Mouse (Mus musculus) retina, postnatal 7 days (tissue): ENCODE results near the gene Fbxl4.

ENCODE experiments used
- DNase-seq: peaks from one replicate; pipeline ENCODE4 v3.0.0-alpha.2; 2012; ENCODE audit warnings: low read depth, low spot score

Gene Fbxl4

DNA sequence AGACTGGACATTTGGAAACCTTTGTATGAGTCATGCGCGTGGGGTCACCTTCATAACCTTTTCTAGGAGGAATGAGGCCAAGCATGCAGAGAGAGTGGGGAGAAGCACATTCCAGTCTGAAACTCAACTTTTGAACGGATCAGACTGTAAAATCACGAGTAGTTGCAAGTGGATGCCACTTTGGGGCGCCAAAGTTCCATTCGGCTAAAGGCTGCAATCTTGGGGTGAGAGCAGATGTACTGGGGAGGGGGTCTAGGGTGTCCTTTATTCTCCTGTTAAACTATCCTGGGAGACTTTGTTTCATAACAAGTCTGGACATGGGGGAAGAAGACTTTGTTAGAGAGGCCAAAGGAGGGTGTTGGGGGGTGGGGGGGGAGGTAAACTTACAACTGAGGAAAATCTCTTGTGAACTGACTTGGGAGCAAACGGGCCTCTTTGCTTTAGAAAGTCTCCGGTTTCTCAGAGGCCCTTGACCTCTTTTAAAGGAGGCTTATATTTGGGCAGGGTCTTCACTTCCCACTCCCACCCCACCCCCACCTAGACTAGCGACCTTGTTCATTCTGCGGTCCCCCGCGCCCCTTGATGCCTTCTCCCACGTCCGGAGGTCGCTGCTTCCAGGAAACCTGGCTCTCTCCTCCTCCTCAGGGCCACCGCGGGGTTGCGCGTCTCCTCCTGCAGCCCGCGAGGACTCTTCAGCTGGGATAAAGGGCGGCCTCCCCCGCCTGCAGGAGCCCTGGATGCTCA, 119.8 kb downstream of the Fbxl4 start:
- DNase-seq, result no peak

DNA sequence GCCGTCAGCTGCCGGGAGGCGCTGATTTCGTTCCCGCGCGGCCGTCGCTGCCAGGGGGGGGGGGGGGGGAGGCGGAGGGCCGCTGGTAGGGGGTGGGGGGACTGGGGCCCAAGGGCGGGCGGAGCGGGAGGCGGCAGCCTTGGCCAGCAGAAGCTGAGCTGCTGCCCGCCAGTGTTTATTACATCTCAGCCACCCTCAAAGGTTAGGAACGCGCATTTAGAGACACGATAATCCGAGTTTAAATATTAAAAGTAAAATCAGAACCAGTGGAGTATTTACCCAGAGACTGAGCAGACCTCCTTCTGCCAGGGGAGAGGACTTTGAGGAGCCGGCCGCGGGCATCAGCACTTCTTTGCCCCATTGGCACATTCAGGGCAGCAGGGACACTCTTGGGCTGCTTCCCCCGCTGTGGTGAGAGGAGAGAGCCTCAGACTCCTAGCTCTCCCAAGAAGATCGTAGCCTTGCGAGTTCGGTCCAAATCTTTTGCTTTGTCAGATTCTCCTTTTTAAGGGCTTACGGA, 120.4 kb downstream of the Fbxl4 start:
- no peak for DNase-seq

DNA sequence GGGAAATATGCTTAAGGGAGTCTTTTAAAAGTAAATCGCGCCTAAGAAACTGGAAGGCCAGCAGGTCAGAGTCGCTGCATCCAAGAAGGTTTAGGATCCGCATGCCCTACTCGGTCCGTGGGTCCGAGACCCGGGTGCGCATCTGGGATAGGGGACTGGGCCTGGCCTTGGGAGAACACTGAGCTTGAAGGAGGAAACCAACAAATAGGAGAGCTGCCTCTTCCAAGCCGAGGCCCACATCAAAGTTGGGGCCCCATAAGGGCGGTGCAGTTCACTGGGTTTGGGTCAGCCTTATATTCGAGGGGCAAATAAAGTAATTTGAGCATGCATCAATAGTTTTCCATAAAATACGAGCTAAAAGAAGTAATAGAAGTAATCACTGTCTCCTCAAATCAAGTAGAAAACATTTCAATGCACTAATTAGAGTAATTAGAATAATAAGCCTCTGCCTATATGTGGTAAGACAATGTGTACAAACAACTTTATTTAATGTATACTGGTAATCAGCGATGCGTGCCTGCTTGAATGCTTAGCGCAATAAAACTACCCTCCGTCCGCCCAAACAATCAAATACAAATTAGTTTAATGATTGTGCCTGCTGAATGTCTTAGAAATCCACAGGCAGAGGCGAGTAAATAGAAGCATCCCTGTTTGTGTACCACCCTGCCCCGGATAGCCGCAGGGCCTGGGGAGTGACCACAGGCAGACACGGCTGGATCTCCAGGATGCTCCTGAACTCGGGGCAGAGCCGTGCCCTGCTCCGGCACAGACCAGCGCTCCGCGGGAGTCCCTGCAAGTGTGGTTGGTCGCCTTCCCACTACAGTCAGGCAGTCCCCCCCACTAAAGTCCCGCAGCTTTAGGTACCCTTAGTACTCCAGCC, 121.4 kb downstream of the Fbxl4 start:
- DNase-seq, result no peak

DNA sequence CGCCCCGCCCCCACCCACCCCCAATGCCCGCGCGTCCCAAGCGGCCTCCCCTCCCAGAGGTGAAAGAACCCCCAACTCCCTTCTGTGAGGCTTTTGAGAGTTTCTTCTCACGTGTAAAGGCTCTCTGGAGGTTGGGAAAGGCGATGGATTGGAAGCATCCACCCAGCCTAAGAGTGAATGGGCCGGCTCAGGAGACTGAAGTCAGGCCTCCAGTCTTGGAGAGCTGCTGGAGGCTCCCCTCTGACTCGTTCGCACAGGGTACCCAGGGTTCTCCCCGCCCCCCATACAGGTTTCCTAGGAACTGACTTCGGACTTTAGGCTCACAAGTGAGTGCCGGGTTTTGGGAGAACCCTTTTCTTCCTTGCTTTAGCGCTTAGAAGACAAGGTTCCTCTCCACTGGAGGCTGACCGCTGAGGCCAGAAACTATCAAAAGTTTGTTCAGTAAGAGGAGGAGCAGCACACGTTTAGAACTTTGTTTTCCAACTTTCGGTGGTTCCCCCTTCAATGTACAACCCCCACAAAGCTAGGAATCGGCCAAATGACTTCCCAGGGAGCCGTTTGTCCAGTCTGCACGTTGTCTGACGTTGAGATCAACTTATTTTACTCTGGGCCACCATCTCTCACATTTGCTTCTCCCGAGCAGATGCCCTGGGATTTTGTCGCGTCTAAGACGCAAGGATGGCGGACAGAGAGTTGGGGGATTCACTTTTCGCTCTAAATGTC, 122.2 kb downstream of the Fbxl4 start:
- DNase-seq, result no peak

DNA sequence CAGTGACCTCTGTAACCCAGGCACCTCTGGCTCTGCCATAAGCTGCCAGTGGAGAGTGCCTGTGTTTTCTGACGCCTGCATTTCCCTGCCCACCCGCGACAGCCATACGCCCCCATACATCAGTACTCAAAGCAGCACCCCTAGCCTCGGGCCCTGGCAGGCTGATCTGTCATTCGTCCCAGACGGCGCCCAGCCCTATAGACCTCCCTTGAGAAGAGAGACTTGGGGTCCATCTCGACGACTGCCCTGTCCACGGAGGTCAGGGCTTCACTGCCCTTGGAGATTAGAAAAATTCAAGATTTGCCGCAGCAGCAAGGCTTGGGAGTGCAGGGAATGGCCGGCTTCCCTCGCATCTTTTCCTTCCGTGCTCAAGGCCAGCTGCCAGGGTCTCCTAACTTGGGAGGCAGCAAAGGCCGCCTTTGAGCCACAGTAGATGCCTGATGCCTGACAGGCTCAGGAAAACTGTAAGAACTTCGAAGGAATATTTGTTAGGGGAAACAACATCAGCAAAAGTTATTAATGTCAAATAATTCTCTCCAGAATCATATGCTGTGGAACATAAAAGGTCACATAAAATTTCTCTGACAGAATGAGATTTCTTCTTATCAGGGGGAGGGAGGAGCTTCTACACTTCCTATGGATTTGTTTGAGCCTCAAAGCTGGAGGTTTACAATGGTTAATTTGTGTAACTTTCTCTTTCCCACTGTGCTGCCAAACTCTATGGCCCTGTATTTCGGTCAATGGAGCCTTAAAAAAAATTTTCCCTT, 122.9 kb downstream of the Fbxl4 start:
- DNase-seq, result no peak

DNA sequence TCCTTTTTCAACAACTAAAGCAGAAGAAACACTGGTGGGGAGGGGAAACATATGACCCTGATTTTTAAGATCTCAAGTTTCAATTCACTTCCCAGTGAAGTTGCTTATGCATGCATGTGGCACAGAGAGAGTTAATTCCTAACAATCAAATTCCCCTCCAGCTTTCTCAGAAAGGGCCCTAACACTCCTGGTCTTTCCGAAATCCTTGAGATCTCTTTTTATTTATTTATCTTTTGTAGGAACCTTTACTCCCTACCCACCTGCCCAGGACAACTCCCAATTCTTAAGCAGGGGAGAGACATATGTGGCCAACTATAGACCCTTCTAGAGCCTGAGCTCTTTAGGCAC, 123.5 kb downstream of the Fbxl4 start:
- DNase-seq, result no peak

DNA sequence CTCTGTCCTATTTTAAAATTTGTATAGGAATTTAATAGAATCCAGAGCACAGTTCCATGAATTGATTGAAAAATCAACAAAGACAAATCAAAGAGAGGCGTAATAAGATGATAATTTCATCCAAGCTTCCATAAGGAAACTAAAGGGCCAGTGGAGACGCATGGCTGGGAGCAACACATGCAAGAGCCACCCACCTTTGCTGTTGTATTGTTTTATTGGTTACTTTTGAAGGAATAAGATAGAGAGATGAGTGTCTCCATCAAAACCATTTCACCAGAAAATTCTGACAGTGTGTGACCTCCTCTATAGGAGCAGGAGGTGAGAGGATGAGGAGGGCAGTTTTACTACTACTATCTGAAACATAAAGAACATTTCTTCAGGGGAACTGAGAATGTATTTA, 124.8 kb downstream of the Fbxl4 start:
- DNase-seq, result no peak

DNA sequence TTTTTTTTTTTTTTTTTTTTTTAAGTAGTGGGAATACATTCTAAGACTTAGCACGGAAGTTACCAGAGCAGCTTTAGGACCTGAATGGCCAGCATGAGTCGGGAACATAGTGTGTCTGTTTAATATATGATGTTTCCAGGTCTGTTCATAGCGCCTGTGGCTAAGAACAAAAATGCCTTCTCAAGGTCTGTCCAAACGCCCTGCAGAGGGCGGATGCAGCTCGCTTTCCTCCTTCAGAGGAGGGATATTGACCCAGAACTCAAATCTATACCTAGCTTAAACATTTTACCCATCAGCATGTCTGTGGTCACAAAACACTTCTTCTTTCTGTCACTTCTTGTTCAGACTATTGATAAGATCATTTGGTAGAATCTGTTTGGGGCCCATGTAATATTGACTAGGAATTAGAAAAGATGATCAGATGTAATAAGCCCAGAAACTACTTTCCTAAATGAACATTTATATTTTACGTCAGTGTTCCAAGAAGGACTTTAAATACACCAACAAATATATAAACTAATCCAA, 125.5 kb downstream of the Fbxl4 start:
- no peak for DNase-seq

DNA sequence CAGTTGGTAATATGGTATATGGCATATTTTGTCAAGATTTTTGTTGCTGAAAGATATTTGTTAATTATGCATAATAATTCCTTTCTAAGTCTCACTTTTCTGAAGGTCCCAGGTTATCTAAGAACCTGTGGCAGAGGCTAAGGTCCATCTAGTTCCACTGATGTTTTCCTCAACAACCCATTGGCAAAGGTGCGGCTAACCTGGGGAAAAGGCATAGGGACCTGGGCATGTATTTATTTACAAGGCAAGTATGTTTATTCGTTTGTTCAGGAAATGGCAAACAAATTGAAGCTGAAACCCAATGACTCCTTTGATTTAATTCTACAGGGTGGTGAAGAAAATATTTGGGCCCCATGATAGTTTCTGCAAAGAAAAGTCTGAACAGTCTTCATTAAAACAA, 126.2 kb downstream of the Fbxl4 start:
- DNase-seq, result no peak
